Mouse (Mus musculus) cerebellum, adult 2 months (tissue): ENCODE data around the gene Gipc1.

ENCODE experiments used
- CTCF ChIP-seq: fragments of 200-500 bp; IDR thresholded peaks from 2 replicates; pipeline ENCODE4 v1.5.1; 2011; ENCODE audit warnings: low read depth, mild to moderate bottlenecking, control low read depth, low read length, moderate library complexity, borderline replicate concordance; ENCODE audit not compliant: insufficient read depth
- POLR2A ChIP-seq: fragments of 200-500 bp; IDR thresholded peaks from 2 replicates; pipeline ENCODE4 v1.6.1; 2011; ENCODE audit warnings: low read length, control low read depth, borderline replicate concordance; ENCODE audit not compliant: insufficient read depth

- no peak for TF ChIP-seq POLR2A
- no peak for TF ChIP-seq CTCF
These were observed 41.2 kb downstream of the Gipc1 start for GRCm38 (mm10) chr8:83693609-83694236.
